Mouse (Mus musculus) E14TG2a.4 (cell line): ENCODE data around the gene Kmt2c.
"Not testable (repeated sequence)": the region's sequence is repeated elsewhere in the genome, so short reads cannot be mapped to it uniquely, and the experiment has no call there.

ENCODE experiments used
- H3K27me3 ChIP-seq: 2 replicates; pipeline ENCODE4 v1.6.1; 2014; ENCODE audit warnings: low read length, control low read depth; ENCODE audit not compliant: insufficient read depth
- H3K36me3 ChIP-seq: 2 replicates; pipeline ENCODE4 v1.6.1; 2014; ENCODE audit warnings: low read length, control low read depth; ENCODE audit not compliant: insufficient read depth
- H3K4me1 ChIP-seq: replicated peaks from 2 replicates; pipeline ENCODE4 v1.6.1; 2014; ENCODE audit warnings: low read depth, low read length, control low read depth
- H3K4me3 ChIP-seq: replicated peaks from 2 replicates; pipeline ENCODE4 v1.5.1; 2014; ENCODE audit warnings: mild to moderate bottlenecking, low read length
- H3K9me3 ChIP-seq: 2 replicates; pipeline ENCODE4 v1.6.1; 2014; ENCODE audit warnings: low read length, control low read depth
- CTCF ChIP-seq: conservative IDR thresholded peaks from 2 replicates; pipeline ENCODE4 v1.5.1; 2014; ENCODE audit warnings: low read length
- NANOG ChIP-seq: IDR thresholded peaks from 2 replicates; pipeline ENCODE4 v1.6.1; 2014; ENCODE audit warnings: borderline replicate concordance, low read length, mixed read lengths
- POU5F1 ChIP-seq: IDR thresholded peaks from 2 replicates; pipeline ENCODE4 v1.6.1; 2014; ENCODE audit warnings: low read length, borderline replicate concordance

The Kmt2c gene

DNA sequence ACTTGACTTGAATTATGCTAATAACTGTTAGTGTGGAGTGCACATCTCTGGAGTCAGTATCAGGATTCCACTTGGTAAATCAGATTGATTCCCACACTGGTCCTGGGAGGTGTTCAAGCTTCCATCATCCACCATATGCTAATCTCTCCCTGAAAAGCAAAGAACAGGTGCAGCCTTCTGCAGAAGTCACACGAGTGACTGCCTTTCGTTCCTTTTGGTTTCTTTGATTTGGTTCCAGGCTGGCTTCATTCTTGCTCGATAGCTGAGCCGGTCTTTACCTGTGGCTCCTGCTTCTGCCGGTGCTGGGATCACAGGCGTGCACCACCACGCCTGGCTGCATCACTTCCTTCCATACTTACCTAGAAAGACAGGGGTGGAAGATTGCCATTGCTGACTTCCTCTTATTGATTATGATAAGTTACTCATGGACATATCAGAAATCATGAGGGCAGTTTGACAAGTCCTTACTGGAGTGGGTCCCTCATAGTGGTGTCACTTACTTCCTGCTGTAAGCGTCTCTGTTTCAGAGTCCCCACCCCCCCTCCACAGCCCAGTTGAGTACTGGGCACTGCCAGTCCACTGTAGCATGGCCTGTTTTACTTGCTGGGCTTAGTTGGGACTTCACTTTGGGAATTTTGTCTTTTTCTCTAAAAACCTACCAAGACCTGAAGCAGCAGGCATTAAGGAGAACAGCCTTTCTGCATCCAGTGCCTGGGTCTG, 245.6 kb downstream of the Kmt2c start:
- TF ChIP-seq POU5F1 (no peak), CTCF (no peak), NANOG (no peak)
- peaks cover 5% of the 10 kb centered on the region for H3K4me1 ChIP-seq
- H3K36me3 ChIP-seq: peaks cover 65% of the 10 kb centered on the region
- no peak overlapping the region for H3K4me3 ChIP-seq
- H3K9me3 ChIP-seq: no peaks in the 10 kb centered on the region; the same call in 1 of the 2 replicates
- no peaks in the 10 kb centered on the region for H3K27me3 ChIP-seq

- no peak overlapping the region for H3K4me3 ChIP-seq
- TF ChIP-seq CTCF (no peak), POU5F1 (no peak), NANOG (no peak)
- H3K9me3 ChIP-seq: no peaks in the 10 kb centered on the region; the same call in 1 of the 2 replicates
- H3K27me3 ChIP-seq: no peaks in the 10 kb centered on the region
- peaks cover 65% of the 10 kb centered on the region for H3K36me3 ChIP-seq
- H3K4me1 ChIP-seq: no peaks in the 10 kb centered on the region
These were observed 246.2 kb downstream of the Kmt2c start for GRCm38 (mm10) chr5:25252423-25252822.

- Histone ChIP-seq H3K4me1 (no peaks in the 10 kb centered on the region), H3K9me3 (no peaks in the 10 kb centered on the region; the same call in 1 of the 2 replicates), H3K36me3 (peaks cover 23% of the 10 kb centered on the region), H3K4me3 (no peak overlapping the region), H3K27me3 (no peaks in the 10 kb centered on the region)
- TF ChIP-seq CTCF: no peak
- TF ChIP-seq POU5F1: no peak
- no peak for TF ChIP-seq NANOG
These were observed 251.5 kb downstream of the Kmt2c start for GRCm38 (mm10) chr5:25247036-25247435.

DNA sequence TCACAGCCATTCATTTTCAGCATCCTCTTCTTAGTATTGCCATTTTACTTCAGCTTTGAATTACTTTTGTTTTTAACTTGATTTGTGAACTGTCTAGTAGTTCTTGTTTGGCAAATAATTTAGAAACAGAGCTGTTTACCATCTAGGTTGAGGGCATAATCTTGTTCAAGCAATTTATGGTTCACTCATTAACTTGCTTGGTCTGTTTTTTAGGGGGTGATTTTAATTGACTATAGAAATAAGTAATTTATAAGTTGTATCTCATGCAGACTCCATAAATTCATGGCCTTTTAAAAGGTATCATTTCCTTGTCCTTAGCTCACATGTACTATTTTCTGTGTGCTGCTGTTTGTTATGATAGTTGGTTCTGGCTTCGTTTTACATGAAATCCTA, 252.1 kb downstream of the Kmt2c start:
- Histone ChIP-seq H3K9me3 (no peaks in the 10 kb centered on the region; the same call in 1 of the 2 replicates), H3K27me3 (no peaks in the 10 kb centered on the region), H3K36me3 (peaks cover 18% of the 10 kb centered on the region), H3K4me3 (no peak overlapping the region), H3K4me1 (no peaks in the 10 kb centered on the region)
- TF ChIP-seq POU5F1: no peak
- no peak for TF ChIP-seq CTCF
- no peak for TF ChIP-seq NANOG

GRCm38 (mm10) chr5:25245806-25246472, 252.6 kb downstream of the Kmt2c start:
- TF ChIP-seq CTCF: no peak
- Histone ChIP-seq H3K36me3 (peaks cover 12% of the 10 kb centered on the region), H3K27me3 (no peaks in the 10 kb centered on the region), H3K4me3 (no peak overlapping the region), H3K9me3 (no peaks in the 10 kb centered on the region; the same call in 1 of the 2 replicates), H3K4me1 (no peaks in the 10 kb centered on the region)

- no peak overlapping the region for H3K4me3 ChIP-seq
- H3K36me3 ChIP-seq: no peaks in the 10 kb centered on the region
- H3K4me1 ChIP-seq: no peaks in the 10 kb centered on the region
- H3K27me3 ChIP-seq: no peaks in the 10 kb centered on the region
- TF ChIP-seq NANOG (no peak), POU5F1 (no peak), CTCF (no peak)
- no peaks in the 10 kb centered on the region for H3K9me3 ChIP-seq
These were observed 255.5 kb downstream of the Kmt2c start for GRCm38 (mm10) chr5:25243101-25243500.

- peaks cover 35% of the 10 kb centered on the region for H3K27me3 ChIP-seq
- H3K4me1 ChIP-seq, H3K4me3 ChIP-seq, H3K36me3 ChIP-seq, H3K9me3 ChIP-seq: not testable (repeated sequence)
These were observed 274.2 kb downstream of the Kmt2c start for GRCm38 (mm10) chr5:25224377-25224776.

GRCm38 (mm10) chr5:25222752-25223702, 275.6 kb downstream of the Kmt2c start, which contains the start of gene E130116L18Rik:
TSS of gene E130116L18Rik (minus strand) at chr5:25223153.
- Histone ChIP-seq H3K9me3 (no peaks in the 10 kb centered on the region; the same call in 1 of the 2 replicates), H3K36me3 (no peaks in the 10 kb centered on the region), H3K4me3 (peak within 1 kb of the TSS; percentile 81), H3K4me1 (no peaks in the 10 kb centered on the region; the same call in 1 of the 2 replicates), H3K27me3 (peaks cover 35% of the 10 kb centered on the region)
- TF ChIP-seq CTCF: no peak
- no peak for TF ChIP-seq POU5F1
- no peak for TF ChIP-seq NANOG
